Mouse (Mus musculus) bone marrow, adult 2 months (tissue): ENCODE results near the gene Lcp1.

Experiments
- CTCF ChIP-seq: fragments of 200-500 bp; IDR thresholded peaks from 2 replicates; pipeline ENCODE4 v1.5.1; 2011; ENCODE audit warnings: low read length, control low read depth; ENCODE audit not compliant: control insufficient read depth, insufficient read depth
- POLR2A ChIP-seq: fragments of 200-500 bp; IDR thresholded peaks from 2 replicates; pipeline ENCODE4 v1.6.1; 2011; ENCODE audit warnings: low read depth, mild to moderate bottlenecking, control low read depth, low read length, borderline replicate concordance; ENCODE audit not compliant: control insufficient read depth

DNA sequence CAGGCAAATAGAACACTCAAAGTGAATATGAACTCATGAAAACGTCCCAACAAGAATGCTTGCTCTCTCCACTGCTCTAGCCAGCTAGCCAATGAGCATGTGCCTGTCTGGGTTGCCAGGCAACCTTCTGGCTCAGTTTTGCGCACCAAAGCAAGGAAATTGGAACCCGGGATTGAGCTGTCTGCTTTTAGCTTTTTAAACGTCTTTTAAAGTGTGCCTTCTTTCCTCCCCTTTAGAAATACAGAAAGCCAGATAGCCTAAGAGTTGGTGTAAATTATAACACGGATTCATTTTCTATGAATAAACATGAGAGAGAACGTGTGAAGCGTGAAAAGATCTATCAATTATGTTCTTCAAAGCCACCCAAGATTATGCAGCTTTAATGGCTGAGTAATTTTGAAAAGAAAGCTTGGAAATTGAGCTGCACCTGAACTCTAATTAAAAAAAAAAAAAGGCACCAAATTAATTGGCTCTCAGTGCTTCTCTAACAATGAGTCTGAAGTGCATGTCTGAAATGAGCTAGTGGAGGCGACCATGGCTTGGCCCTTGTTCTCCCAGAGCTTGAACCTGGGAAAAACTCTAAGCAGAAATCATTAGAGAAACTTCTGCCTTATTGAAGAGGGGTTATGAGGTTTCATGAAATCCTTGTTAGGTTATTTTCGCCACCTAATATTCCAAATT, 105.2 kb downstream of the Lcp1 start:
- TF ChIP-seq CTCF (no peak), POLR2A (no peak)
